Mouse (Mus musculus) midbrain, embryonic 15.5 days (tissue): ENCODE data around the gene Bpnt1. TPM values are rescaled to one million over a fixed set of nuclear protein-coding genes. Genes with fewer than 3 reads are reported as not detected.

Experiments
- ATAC-seq: fragments of 200-750 bp; cut with Nextera tagmentation; replicated peaks from 2 replicates; pipeline ENCODE4 v1.8.0; 2017; ENCODE audit warnings: moderate TSS enrichment
- H3K27ac ChIP-seq: fragments of 300-500 bp; sonication (generic); 2 replicates; pipeline ENCODE4 v1.5.1; 2015; ENCODE audit warnings: mild to moderate bottlenecking, inconsistent platforms
- H3K27me3 ChIP-seq: fragments of 300-500 bp; sonication (generic); replicated peaks from 2 replicates; pipeline ENCODE4 v1.6.1; 2015; ENCODE audit warnings: inconsistent platforms
- H3K36me3 ChIP-seq: fragments of 300-500 bp; sonication (generic); replicated peaks from 2 replicates; pipeline ENCODE4 v1.6.1; 2015; ENCODE audit warnings: inconsistent platforms
- H3K4me1 ChIP-seq: fragments of 300-500 bp; sonication (generic); 2 replicates; pipeline ENCODE4 v1.6.1; 2015; ENCODE audit warnings: inconsistent platforms
- H3K4me2 ChIP-seq: fragments of 300-500 bp; sonication (generic); 2 replicates; pipeline ENCODE4 v1.6.1; 2015; ENCODE audit warnings: inconsistent platforms, mild to moderate bottlenecking, moderate library complexity
- H3K4me3 ChIP-seq: fragments of 300-500 bp; sonication (generic); 2 replicates; pipeline ENCODE4 v1.5.1; 2015; ENCODE audit warnings: mild to moderate bottlenecking, inconsistent platforms
- H3K9ac ChIP-seq: fragments of 300-500 bp; sonication (generic); 2 replicates; pipeline ENCODE4 v1.6.1; 2015; ENCODE audit warnings: mild to moderate bottlenecking, inconsistent platforms
- H3K9me3 ChIP-seq: fragments of 300-500 bp; sonication (generic); 2 replicates; pipeline ENCODE4 v1.6.1; 2016; ENCODE audit warnings: inconsistent platforms
- WGBS: fragments of 180-500 bp; shearing (Covaris S2); methylation state at CpG from one replicate; pipeline ENCODE4 v1.1.7; 2015; ENCODE audit warnings: mixed read lengths; 5-methylcytosine and 5-hydroxymethylcytosine counted together
- microRNA counts: library from miRNA; unstranded; fragments of <30 nt; microRNA quantifications from one replicate; lab custom pipeline; 2016
- microRNA-seq: library from miRNA; unstranded; fragments of <30 nt; microRNA quantifications from one replicate; pipeline ENCODE4, GENCODE M21; 2016
- polyA plus RNA-seq: library from polyadenylated mRNA; unstranded; fragments of >200 nt; fragmentation: Nextera tagmentation; extraction: Ambion mirVana; gene quantifications from 2 replicates; pipeline ENCODE4 v1.2.1, GENCODE M21; 2015

Bpnt1 gene
- polyA plus RNA-seq, 1 experiment from 2014 or later, result 48.0 TPM

- H3K27me3 ChIP-seq, result no peaks in the 10 kb centered on the region
- H3K4me2 ChIP-seq, result peak overlapping the region; percentile 64
- peak overlapping the region; percentile 73 for H3K9ac ChIP-seq
- peak; percentile 57 for ATAC-seq
- H3K4me3 ChIP-seq, result peak overlapping the region; percentile 88
- 0 out of 2 replicates have a peak, but pooled peaks cover 5% of the 10 kb centered on the region for H3K36me3 ChIP-seq
- 3% methylated on average over 22 of the region's 22 CpGs for WGBS
- no peaks in the 10 kb centered on the region for H3K9me3 ChIP-seq
- H3K27ac ChIP-seq, result peak overlapping the region; percentile 89
- peaks cover 29% of the 10 kb centered on the region for H3K4me1 ChIP-seq
These were observed 31.7 kb downstream of the Bpnt1 start for GRCm38 (mm10) chr1:185363526-185364182.

DNA sequence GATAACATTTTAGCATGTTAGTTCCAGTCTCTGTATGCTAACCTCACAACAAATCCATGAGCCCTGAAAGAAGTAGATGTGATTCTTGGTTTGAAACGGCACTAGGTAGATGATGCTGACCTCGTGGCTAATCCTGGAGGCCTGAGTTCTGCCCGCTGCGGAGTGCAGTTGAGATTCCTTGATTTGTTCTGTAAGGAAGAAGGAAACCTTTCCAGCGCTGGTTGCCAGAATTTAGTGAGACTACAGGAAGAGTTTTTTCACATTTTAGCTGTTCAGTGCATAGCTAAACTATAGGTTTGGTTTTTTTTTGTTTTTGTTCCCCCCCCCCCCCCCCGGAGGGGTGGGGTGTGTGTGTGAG, 32.2 kb downstream of the Bpnt1 start:
- Histone ChIP-seq H3K9me3 (no peaks in the 10 kb centered on the region), H3K9ac (peak overlapping the region; percentile 73), H3K27ac (no peak overlapping the region), H3K27me3 (no peaks in the 10 kb centered on the region), H3K4me2 (peak overlapping the region; percentile 64), H3K4me3 (peak overlapping the region; percentile 88), H3K4me1 (peaks cover 29% of the 10 kb centered on the region), H3K36me3 (0 out of 2 replicates have a peak, but pooled peaks cover 5% of the 10 kb centered on the region)
- WGBS, result 37% methylated on average over 6 of the region's 6 CpGs
- ATAC-seq, result no peak

- no peak for ATAC-seq
- H3K9me3 ChIP-seq, result no peaks in the 10 kb centered on the region
- H3K36me3 ChIP-seq, result peaks cover 24% of the 10 kb centered on the region
- no peaks in the 10 kb centered on the region for H3K27me3 ChIP-seq
- 90% methylated on average over 6 of the region's 6 CpGs for WGBS
- H3K27ac ChIP-seq, result no peak overlapping the region
- H3K4me2 ChIP-seq, result no peak overlapping the region
- peaks cover 23% of the 10 kb centered on the region for H3K4me1 ChIP-seq
- no peak overlapping the region for H3K9ac ChIP-seq
- H3K4me3 ChIP-seq, result no peak overlapping the region
These were observed 35.4 kb downstream of the Bpnt1 start for GRCm38 (mm10) chr1:185367383-185367782.

- Histone ChIP-seq H3K9ac (no peak overlapping the region), H3K36me3 (peaks cover 40% of the 10 kb centered on the region), H3K4me2 (no peak overlapping the region), H3K27me3 (no peaks in the 10 kb centered on the region), H3K4me1 (peaks cover 10% of the 10 kb centered on the region), H3K27ac (no peak overlapping the region), H3K9me3 (no peaks in the 10 kb centered on the region), H3K4me3 (no peak overlapping the region)
- ATAC-seq, result no peak
- WGBS, result 92% methylated on average over 6 of the region's 6 CpGs
These were observed 38.0 kb downstream of the Bpnt1 start for GRCm38 (mm10) chr1:185369979-185370378.

DNA sequence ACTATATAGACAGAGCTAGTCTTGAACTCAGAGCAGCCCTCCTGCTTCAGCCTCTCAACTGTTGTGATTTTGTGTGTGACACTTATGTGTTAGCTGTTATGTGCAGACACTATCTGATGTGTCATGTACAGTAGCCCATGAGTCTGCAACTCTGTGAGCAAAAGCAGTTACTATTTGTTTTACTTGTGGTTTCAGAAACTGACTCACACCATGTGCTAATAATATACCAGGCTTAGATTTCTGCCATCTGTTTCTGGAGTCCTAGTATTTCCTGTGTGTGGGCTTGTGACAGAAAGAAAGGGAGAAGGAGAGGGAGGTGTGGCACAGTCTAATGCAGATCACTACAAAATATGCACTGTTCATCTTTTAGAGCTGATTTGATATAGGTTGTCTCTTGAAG, 44.4 kb downstream of the Bpnt1 start:
- Histone ChIP-seq H3K9ac (no peak overlapping the region), H3K27ac (no peak overlapping the region), H3K9me3 (no peaks in the 10 kb centered on the region), H3K4me2 (no peak overlapping the region), H3K4me1 (no peaks in the 10 kb centered on the region), H3K36me3 (peaks cover 66% of the 10 kb centered on the region), H3K4me3 (no peak overlapping the region), H3K27me3 (no peaks in the 10 kb centered on the region)
- no peak for ATAC-seq

DNA sequence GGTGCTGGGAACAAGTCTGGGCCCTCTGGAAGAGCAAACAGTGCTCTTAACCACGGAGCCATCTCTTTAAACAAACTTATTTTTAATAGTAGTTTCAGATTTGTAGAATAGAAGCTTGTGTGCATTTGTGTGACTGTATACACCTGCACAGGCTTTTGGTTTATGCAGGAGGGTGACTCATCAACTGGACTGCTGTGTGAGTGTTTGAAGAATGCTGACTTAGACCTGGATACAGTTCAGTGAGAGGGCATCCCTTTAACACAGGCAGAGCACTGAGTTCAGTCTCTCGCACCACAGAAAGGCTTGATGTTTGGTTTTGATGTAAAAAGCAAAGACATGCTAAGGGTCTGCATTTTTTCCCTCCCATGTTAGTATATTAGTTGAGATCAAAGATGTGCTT, 45.5 kb downstream of the Bpnt1 start:
- Histone ChIP-seq H3K4me1 (no peaks in the 10 kb centered on the region), H3K27ac (no peak overlapping the region), H3K9ac (no peak overlapping the region), H3K9me3 (no peaks in the 10 kb centered on the region), H3K27me3 (no peaks in the 10 kb centered on the region), H3K4me2 (no peak overlapping the region), H3K36me3 (peaks cover 65% of the 10 kb centered on the region), H3K4me3 (no peak overlapping the region)
- no peak for ATAC-seq
- 96% methylated on average over 2 of the region's 2 CpGs for WGBS

DNA sequence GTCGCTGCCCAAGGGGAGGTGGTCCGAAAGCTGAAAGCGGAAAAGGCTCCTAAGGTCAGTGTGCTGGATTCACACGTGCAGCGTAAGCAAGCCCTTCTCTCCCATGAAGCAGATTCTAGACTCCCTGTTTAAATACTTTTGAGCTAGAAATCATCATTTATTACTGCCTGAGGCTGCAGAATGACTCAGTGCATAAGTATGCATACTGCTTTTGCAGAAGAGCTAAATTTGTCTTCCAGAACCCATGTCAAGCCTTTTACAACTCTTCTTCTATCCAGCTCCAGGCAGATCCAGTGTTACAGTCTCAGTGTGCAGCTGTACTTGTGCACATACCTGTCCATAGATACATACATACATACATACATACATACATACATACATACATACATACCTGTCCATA, 69.7 kb downstream of the Bpnt1 start:
- no peak overlapping the region for H3K4me3 ChIP-seq
- H3K4me1 ChIP-seq, result no peaks in the 10 kb centered on the region
- H3K27ac ChIP-seq, result no peak overlapping the region
- H3K9me3 ChIP-seq, result no peaks in the 10 kb centered on the region
- no peaks in the 10 kb centered on the region for H3K27me3 ChIP-seq
- 94% methylated on average over 5 of the region's 5 CpGs for WGBS
- no peak for ATAC-seq
- no peak overlapping the region for H3K4me2 ChIP-seq
- no peak overlapping the region for H3K9ac ChIP-seq
- H3K36me3 ChIP-seq, result peaks cover 44% of the 10 kb centered on the region

GRCm38 (mm10) chr1:185404021-185404420, 72.1 kb downstream of the Bpnt1 start:
- Histone ChIP-seq H3K27ac (no peak overlapping the region), H3K4me3 (no peak overlapping the region), H3K27me3 (no peaks in the 10 kb centered on the region), H3K4me2 (no peak overlapping the region), H3K36me3 (peaks cover 51% of the 10 kb centered on the region), H3K9me3 (no peaks in the 10 kb centered on the region), H3K9ac (no peak overlapping the region), H3K4me1 (no peaks in the 10 kb centered on the region)
- no peak for ATAC-seq
- WGBS, result 35% methylated on average over 2 of the region's 2 CpGs

GRCm38 (mm10) chr1:185405921-185406320, 74.0 kb downstream of the Bpnt1 start:
- no peaks in the 10 kb centered on the region for H3K9me3 ChIP-seq
- H3K27me3 ChIP-seq, result no peaks in the 10 kb centered on the region
- no peak overlapping the region for H3K4me3 ChIP-seq
- H3K9ac ChIP-seq, result no peak overlapping the region
- no peak for ATAC-seq
- H3K4me2 ChIP-seq, result no peak overlapping the region
- WGBS, result 95% methylated on average over 10 of the region's 10 CpGs
- peaks cover 46% of the 10 kb centered on the region for H3K36me3 ChIP-seq
- H3K27ac ChIP-seq, result no peak overlapping the region
- H3K4me1 ChIP-seq, result no peaks in the 10 kb centered on the region

MicroRNAs within 50 kb of the gene (microRNA counts, 519-probe panel; counts per million panel counts)
- 2,366 counts per million, percentile 41 among the panel's probes with 10 or more counts for microRNA mmu-miR-194 (lab: Ali Mortazavi, UCI)

Small RNA genes lying within 50 kb of the gene (microRNA-seq; reads per million reads assigned to microRNA genes)
- gene Mir194-1, result 1.8 reads per million, percentile 2 among the genes with 10 or more reads in this experiment
- 4.4 reads per million, percentile 22 among the genes with 10 or more reads in this experiment for gene Mir215

Other genes with a start within 250 kb of the Bpnt1 start
- gene Rab3gap2, start 128.0 kb upstream of the Bpnt1 start, polyA plus RNA-seq, result 25.0 and 26.9 TPM in 2 replicates
- gene Iars2, start 2.8 kb upstream of the Bpnt1 start, polyA plus RNA-seq, result 18.3 and 20.2 TPM in 2 replicates
- gene Eprs, start 30.9 kb downstream of the Bpnt1 start, polyA plus RNA-seq, result 129 and 137 TPM in 2 replicates
- 5.9 and 6.9 TPM in 2 replicates for gene Slc30a10, start 122.7 kb downstream of the Bpnt1 start, polyA plus RNA-seq